Mouse (Mus musculus): ENCODE results near the gene Mdm2.

- TF ChIP-seq EP300 (IDR thresholded peaks at IDR 0.05; ENCODE audit: low read depth), result no peak
- TF ChIP-seq CTCF (IDR thresholded peaks at IDR 0.05; ENCODE audit: low read depth), result no peak
These were observed 42.7 kb downstream of the Mdm2 start for GRCm38 (mm10) chr10:117667663-117668507.
